In genomic region chr15:79402176-79402575, GRCm38 (mm10) we compare ENCODE assay signal across 8 mouse cellular contexts. TPM values are rescaled to one million over a fixed set of nuclear protein-coding genes. Genes with fewer than 3 reads are reported as not detected.
A peak's percentile ranks its signal among the peaks of the same experiment; 100 is the strongest.
DNase-seq lines count a peak whose midpoint lies in the region; ATAC-seq and TF ChIP-seq lines count a peak whose summit lies in the region.

No protein-coding gene starts in this region.

- DNase-seq in gastrocnemius, adult 2 months, result no peak
- no peak for DNase-seq in gastrocnemius, postnatal 14 days
- peak; percentile 57 for DNase-seq in A20 (ENCODE audit: low read depth, low spot score)
- DNase-seq in embryonic facial prominence, embryonic 14.5 days (ENCODE audit: low spot score), result peak; percentile 52
- DNase-seq in stomach, postnatal 0 days (ENCODE audit: low spot score), result no peak
- no peak for DNase-seq in gastrocnemius, adult 8-10 months (ENCODE audit: low spot score in 2 of 2)

- no peaks in the 10 kb centered on the region for H3K27me3 ChIP-seq in embryonic facial prominence, embryonic 14.5 days (replicated peaks; ENCODE audit: control insufficient read depth, insufficient read depth, low read length)
- H3K27me3 ChIP-seq in limb, embryonic 13.5 days, result no peaks in the 10 kb centered on the region
- no peaks in the 10 kb centered on the region for H3K27me3 ChIP-seq in stomach, postnatal 0 days (ENCODE audit: control insufficient read depth, insufficient read depth, low read length)

- TF ChIP-seq CTCF in gastrocnemius, adult 2 months (IDR thresholded peaks at IDR 0.05), result no peak
- TF ChIP-seq CTCF in stomach, postnatal 0 days (IDR thresholded peaks at IDR 0.05; ENCODE audit: low read depth), result no peak

- ATAC-seq in embryonic facial prominence, embryonic 14.5 days (ENCODE audit: low read depth), result no peak
- no peak for ATAC-seq in limb, embryonic 13.5 days (ENCODE audit: low FRiP score, low read depth)
- ATAC-seq in stomach, postnatal 0 days (ENCODE audit: low FRiP score, low TSS enrichment), result peak; percentile 8; the same call in 1 of the 2 replicates
- ATAC-seq in erythroid progenitor cell, adult 5-6 weeks (replicated peaks; ENCODE audit: low FRiP score, poor library complexity, severe bottlenecking), result no peak

- H3K4me1 ChIP-seq in embryonic facial prominence, embryonic 14.5 days (ENCODE audit: control insufficient read depth, insufficient read depth, low read length), result peaks cover 26% of the 10 kb centered on the region
- peaks cover 45% of the 10 kb centered on the region for H3K4me1 ChIP-seq in limb, embryonic 13.5 days
- peaks cover 9% of the 10 kb centered on the region for H3K4me1 ChIP-seq in stomach, postnatal 0 days (replicated peaks; ENCODE audit: control insufficient read depth, insufficient read depth)

- intact Hi-C loops in gastrocnemius, adult 2 months (cut with DNase I), result loop anchor here (2.0 kb wide), 2 partner anchors 21 to 35 kb away; no protein-coding TSS in a partner anchor
- intact Hi-C loops in gastrocnemius, postnatal 14 days (cut with DNase I; ENCODE audit: low total_unique reads), result no loop called here

- H3K36me3 ChIP-seq in embryonic facial prominence, embryonic 14.5 days (ENCODE audit: control insufficient read depth, insufficient read depth, low read length), result 0 out of 2 replicates have a peak, but pooled peaks cover 5% of the 10 kb centered on the region
- H3K36me3 ChIP-seq in limb, embryonic 13.5 days, result peaks cover 10% of the 10 kb centered on the region
- H3K36me3 ChIP-seq in stomach, postnatal 0 days (ENCODE audit: control insufficient read depth, insufficient read depth, low read length), result no peaks in the 10 kb centered on the region

- H3K9me3 ChIP-seq in embryonic facial prominence, embryonic 14.5 days (ENCODE audit: control insufficient read depth, low read length), result no peaks in the 10 kb centered on the region
- H3K9me3 ChIP-seq in limb, embryonic 13.5 days, result no peaks in the 10 kb centered on the region
- no peaks in the 10 kb centered on the region for H3K9me3 ChIP-seq in stomach, postnatal 0 days (ENCODE audit: control insufficient read depth, low read length)

- peak overlapping the region; percentile 82 for H3K9ac ChIP-seq in embryonic facial prominence, embryonic 14.5 days (ENCODE audit: low read depth, low read length)
- peak overlapping the region; percentile 95 for H3K9ac ChIP-seq in limb, embryonic 13.5 days
- peak overlapping the region; percentile 79 for H3K9ac ChIP-seq in stomach, postnatal 0 days (ENCODE audit: low read length)

- peak overlapping the region; percentile 99 for H3K27ac ChIP-seq in gastrocnemius, adult 2 months
- H3K27ac ChIP-seq in embryonic facial prominence, embryonic 14.5 days (replicated peaks; ENCODE audit: low read depth, low read length), result peak overlapping the region; percentile 86; the same call in 1 of the 2 replicates
- no peak overlapping the region for H3K27ac ChIP-seq in limb, embryonic 13.5 days
- H3K27ac ChIP-seq in stomach, postnatal 0 days (replicated peaks), result peak overlapping the region; percentile 86; the same call in 1 of the 2 replicates

- peak overlapping the region; percentile 90 for H3K4me2 ChIP-seq in embryonic facial prominence, embryonic 14.5 days (ENCODE audit: low read depth, low read length)
- H3K4me2 ChIP-seq in limb, embryonic 13.5 days (replicated peaks), result peak overlapping the region; percentile 88
- peak overlapping the region; percentile 84 for H3K4me2 ChIP-seq in stomach, postnatal 0 days (replicated peaks; ENCODE audit: low read depth)

- whole genome bisulfite sequencing in embryonic facial prominence, embryonic 14.5 days, result 11% methylated on average over 5 of the region's 5 CpGs
- WGBS in limb, embryonic 13.5 days, result 18% methylated on average over 5 of the region's 5 CpGs
- WGBS in stomach, postnatal 0 days, result 9% methylated on average over 5 of the region's 5 CpGs

- H3K4me3 ChIP-seq in gastrocnemius, adult 2 months, result peak overlapping the region; percentile 96
- peak overlapping the region; percentile 88 for H3K4me3 ChIP-seq in embryonic facial prominence, embryonic 14.5 days (ENCODE audit: low read depth, low read length)
- peak overlapping the region; percentile 94 for H3K4me3 ChIP-seq in limb, embryonic 13.5 days
- H3K4me3 ChIP-seq in stomach, postnatal 0 days (ENCODE audit: low read depth, low read length), result peak overlapping the region; percentile 88

- TF ChIP-seq EP300 in stomach, postnatal 0 days (optimal IDR thresholded peaks at IDR 0.05), result no peak

RNA-seq across cellular contexts. Expression of gene Tmem184b, which starts 1.2 kb away (rescaled TPM):
- total RNA-seq in gastrocnemius, adult 2 months (2021), result 10 to 100 TPM; 26.1 to 36.7 TPM
- total RNA-seq in gastrocnemius, postnatal 14 days (2021), result 10 to 100 TPM; 31.5 to 32.6 TPM
- 73.0 and 77.6 TPM in 2 replicates for polyA plus RNA-seq in embryonic facial prominence, embryonic 14.5 days (2014; fragmentation: Nextera tagmentation; extraction: Ambion mirVana)
- 70.8 and 77.6 TPM in 2 replicates for polyA plus RNA-seq in limb, embryonic 13.5 days (2015; fragmentation: Nextera tagmentation; extraction: Ambion mirVana)
- polyA plus RNA-seq in stomach, postnatal 0 days (2015; fragmentation: Nextera tagmentation; extraction: Ambion mirVana), result 21.2 and 22.3 TPM in 2 replicates
- 10 to 100 TPM; 18.6 to 28.1 (median 21.8) TPM for total RNA-seq in gastrocnemius, adult 8-10 months (2022)
- 0.84 and 3.6 TPM in 2 replicates for total RNA-seq in erythroid progenitor cell, adult 5-6 weeks (2015; ENCODE audit: low replicate concordance)
- 0.39 TPM in 1 of 2 replicates, not detected in the other for total RNA-seq in erythroid progenitor cell, adult 5-6 weeks (2017; ENCODE audit: low replicate concordance)

RNA-seq across cellular contexts. Expression of gene Csnk1e, which starts 53.2 kb away (rescaled TPM):
- total RNA-seq in gastrocnemius, adult 2 months (2021), result 10 to 100 TPM; 41.8 to 61.4 TPM
- 10 to 100 TPM; 46.6 to 46.7 TPM for total RNA-seq in gastrocnemius, postnatal 14 days (2021)
- polyA plus RNA-seq in embryonic facial prominence, embryonic 14.5 days (2014; fragmentation: Nextera tagmentation; extraction: Ambion mirVana), result 75.3 and 76.3 TPM in 2 replicates
- 109 and 116 TPM in 2 replicates for polyA plus RNA-seq in limb, embryonic 13.5 days (2015; fragmentation: Nextera tagmentation; extraction: Ambion mirVana)
- 44.8 and 50.8 TPM in 2 replicates for polyA plus RNA-seq in stomach, postnatal 0 days (2015; fragmentation: Nextera tagmentation; extraction: Ambion mirVana)
- 10 to 100 TPM; 54.1 to 61.3 (median 59.2) TPM for total RNA-seq in gastrocnemius, adult 8-10 months (2022)
- 6.8 and 18.9 TPM in 2 replicates for total RNA-seq in erythroid progenitor cell, adult 5-6 weeks (2015; ENCODE audit: low replicate concordance)
- total RNA-seq in erythroid progenitor cell, adult 5-6 weeks (2017; ENCODE audit: low replicate concordance), result 2.1 and 2.9 TPM in 2 replicates

RNA-seq across cellular contexts. Expression of gene Maff, which starts 55.8 kb away (rescaled TPM):
- total RNA-seq in gastrocnemius, adult 2 months (2021), result 1 to 10 TPM; 4.0 to 8.8 TPM
- total RNA-seq in gastrocnemius, postnatal 14 days (2021), result 1 to 10 TPM; 1.4 to 2.7 TPM
- 2.6 and 2.8 TPM in 2 replicates for polyA plus RNA-seq in embryonic facial prominence, embryonic 14.5 days (2014; fragmentation: Nextera tagmentation; extraction: Ambion mirVana)
- 2.2 and 2.4 TPM in 2 replicates for polyA plus RNA-seq in limb, embryonic 13.5 days (2015; fragmentation: Nextera tagmentation; extraction: Ambion mirVana)
- polyA plus RNA-seq in stomach, postnatal 0 days (2015; fragmentation: Nextera tagmentation; extraction: Ambion mirVana), result 11.4 and 11.9 TPM in 2 replicates
- 1 to 10 TPM; 2.4 to 6.3 (median 4.3) TPM for total RNA-seq in gastrocnemius, adult 8-10 months (2022)
- not detected in 2 replicates for total RNA-seq in erythroid progenitor cell, adult 5-6 weeks (2015; ENCODE audit: low replicate concordance)
- not detected in 2 replicates for total RNA-seq in erythroid progenitor cell, adult 5-6 weeks (2017; ENCODE audit: low replicate concordance)

Comparison
In these comparisons a context has a peak if more than half of its experiments do, and no peak if none do; other contexts are left out.
1. DNase-seq: peak in A20 (single experiment) and embryonic facial prominence, embryonic 14.5 days (single experiment); none in gastrocnemius, adult 2 months (single experiment), gastrocnemius, postnatal 14 days (single experiment), stomach, postnatal 0 days (single experiment) and gastrocnemius, adult 8-10 months (0 of 2).
2. RNA of gene Tmem184b, which starts 1.2 kb away (total RNA-seq): 26.1 to 36.7 TPM in gastrocnemius, adult 2 months, 31.5 to 32.6 TPM in gastrocnemius, postnatal 14 days and 18.6 to 28.1 TPM in gastrocnemius, adult 8-10 months; 0.39 to 3.6 TPM in erythroid progenitor cell, adult 5-6 weeks; every median in the first group is over 4 times any median in the second.
3. Peak in every context shown above with its lines, with median percentiles within 50 percentile points of each other: H3K4me3 ChIP-seq, H3K4me2 ChIP-seq and H3K9ac ChIP-seq.